Mouse (Mus musculus) cerebellum, adult (tissue): ENCODE data around the gene Fhit.
"Not testable (repeated sequence)": the region's sequence is repeated elsewhere in the genome, so short reads cannot be mapped to it uniquely, and the experiment has no call there.

Experiments used
- ATAC-seq: cut with Nextera tagmentation; 2 replicates; pipeline ENCODE4 v1.9.2; 2017; ENCODE audit warnings: mild to moderate bottlenecking, moderate library complexity, mixed read lengths; ENCODE audit not compliant: insufficient number of reproducible peaks, low FRiP score, low TSS enrichment

Fhit gene

GRCm38 (mm10) chr14:10941647-10942046 is 220.2 kb downstream of the Fhit start:
- ATAC-seq: no peak

- no peak for ATAC-seq
Measured at GRCm38 (mm10) chr14:10933667-10934066, 228.2 kb downstream of the Fhit start.

- ATAC-seq: no peak
Measured at GRCm38 (mm10) chr14:10917893-10918803, 243.7 kb downstream of the Fhit start.

GRCm38 (mm10) chr14:10908011-10908410 is 253.8 kb downstream of the Fhit start:
- no peak for ATAC-seq

GRCm38 (mm10) chr14:10882759-10883158 is 279.1 kb downstream of the Fhit start:
- no peak for ATAC-seq

GRCm38 (mm10) chr14:10880749-10881148 is 281.1 kb downstream of the Fhit start:
- no peak for ATAC-seq

GRCm38 (mm10) chr14:10874595-10875372 is 287.1 kb downstream of the Fhit start:
- no peak for ATAC-seq

- no peak for ATAC-seq
Measured at GRCm38 (mm10) chr14:10857606-10858005, 304.2 kb downstream of the Fhit start.

GRCm38 (mm10) chr14:10851936-10852335 is 309.9 kb downstream of the Fhit start:
- no peak for ATAC-seq

- ATAC-seq: no peak
Measured at GRCm38 (mm10) chr14:10836001-10836400, 325.8 kb downstream of the Fhit start.

- ATAC-seq: no peak
Measured at GRCm38 (mm10) chr14:10824819-10825218, 337.0 kb downstream of the Fhit start.

- ATAC-seq: no peak
Measured at GRCm38 (mm10) chr14:10813551-10813950, 348.3 kb downstream of the Fhit start.

GRCm38 (mm10) chr14:10798489-10799180 is 363.2 kb downstream of the Fhit start:
- no peak for ATAC-seq

GRCm38 (mm10) chr14:10797595-10797994 is 364.2 kb downstream of the Fhit start:
- ATAC-seq: no peak

- no peak for ATAC-seq
Measured at GRCm38 (mm10) chr14:10795498-10796075, 366.2 kb downstream of the Fhit start.

- ATAC-seq: no peak
Measured at GRCm38 (mm10) chr14:10783929-10784328, 377.9 kb downstream of the Fhit start.

GRCm38 (mm10) chr14:10778721-10779120 is 383.1 kb downstream of the Fhit start:
- no peak for ATAC-seq

GRCm38 (mm10) chr14:10754883-10755282 is 407.0 kb downstream of the Fhit start:
- ATAC-seq: not testable (repeated sequence)

GRCm38 (mm10) chr14:10738076-10738475 is 423.8 kb downstream of the Fhit start:
- ATAC-seq: no peak

- ATAC-seq: no peak
Measured at GRCm38 (mm10) chr14:10722525-10722924, 439.3 kb downstream of the Fhit start.
